Mouse (Mus musculus): ENCODE data around the gene Pxt1. TPM values are rescaled to one million over a fixed set of nuclear protein-coding genes. Genes with fewer than 3 reads are reported as not detected.

The Pxt1 gene
- polyA plus RNA-seq, 1 experiment from 2014 or later: 0.29 TPM

GRCm38 (mm10) chr17:28942101-28942500 is 1.5 kb downstream of the Pxt1 start:
- H3K27ac ChIP-seq (ENCODE audit: low read depth): no peak overlapping the region
- no peak for TF ChIP-seq CTCF (IDR thresholded peaks at IDR 0.05; ENCODE audit: low read depth)
- TF ChIP-seq EP300 (IDR thresholded peaks at IDR 0.05; ENCODE audit: low read depth): no peak
- WGBS (ENCODE audit: insufficient replicate concordance): 74% methylated on average over 10 of the region's 11 CpGs
- H3K4me1 ChIP-seq (ENCODE audit: insufficient read depth): no peaks in the 10 kb centered on the region
- DNase-seq (peak; percentile 55), ATAC-seq (peak; percentile 49; the same call in 1 of the 2 replicates)
- peaks cover 3% of the 10 kb centered on the region; the same call in 1 of the 2 replicates for H3K9me3 ChIP-seq (ENCODE audit: low read length)
- H3K4me2 ChIP-seq (ENCODE audit: low read depth, low read length): peak overlapping the region; percentile 13; the same call in 1 of the 2 replicates
- no peaks in the 10 kb centered on the region for H3K27me3 ChIP-seq (ENCODE audit: insufficient read depth, low read length)
- no peaks in the 10 kb centered on the region for H3K36me3 ChIP-seq (replicated peaks; ENCODE audit: insufficient read depth, low read length)
- H3K4me3 ChIP-seq (ENCODE audit: low read depth, low read length): no peak overlapping the region
- no peak overlapping the region for H3K9ac ChIP-seq (replicated peaks)

GRCm38 (mm10) chr17:28940776-28941555 is 2.7 kb downstream of the Pxt1 start:
- Histone ChIP-seq H3K27me3 (ENCODE audit: insufficient read depth, low read length) (no peaks in the 10 kb centered on the region), H3K9me3 (ENCODE audit: low read length) (no peaks in the 10 kb centered on the region), H3K4me2 (ENCODE audit: low read depth, low read length) (no peak overlapping the region), H3K4me1 (ENCODE audit: insufficient read depth) (peaks cover 7% of the 10 kb centered on the region), H3K27ac (ENCODE audit: low read depth) (no peak overlapping the region), H3K4me3 (ENCODE audit: low read depth, low read length) (no peak overlapping the region), H3K36me3 (replicated peaks; ENCODE audit: insufficient read depth, low read length) (no peaks in the 10 kb centered on the region), H3K9ac (replicated peaks) (no peak overlapping the region)
- ATAC-seq (no peak), DNase-seq (no peak)
- WGBS (ENCODE audit: insufficient replicate concordance): 85% methylated on average over 25 of the region's 25 CpGs
- TF ChIP-seq EP300 (IDR thresholded peaks at IDR 0.05; ENCODE audit: low read depth): no peak
- TF ChIP-seq CTCF (IDR thresholded peaks at IDR 0.05; ENCODE audit: low read depth): no peak

- Histone ChIP-seq H3K36me3 (replicated peaks; ENCODE audit: insufficient read depth, low read length) (no peaks in the 10 kb centered on the region), H3K27me3 (ENCODE audit: insufficient read depth, low read length) (no peaks in the 10 kb centered on the region), H3K9me3 (ENCODE audit: low read length) (no peaks in the 10 kb centered on the region), H3K4me2 (ENCODE audit: low read depth, low read length) (no peak overlapping the region), H3K4me3 (ENCODE audit: low read depth, low read length) (no peak overlapping the region), H3K9ac (replicated peaks) (no peak overlapping the region), H3K4me1 (ENCODE audit: insufficient read depth) (peaks cover 9% of the 10 kb centered on the region), H3K27ac (ENCODE audit: low read depth) (peak overlapping the region; percentile 29; the same call in 1 of the 2 replicates)
- DNase-seq (peak; percentile 81), ATAC-seq (peak; percentile 70)
- TF ChIP-seq CTCF (IDR thresholded peaks at IDR 0.05; ENCODE audit: low read depth): peak; percentile 86
- no peak for TF ChIP-seq EP300 (IDR thresholded peaks at IDR 0.05; ENCODE audit: low read depth)
- 74% methylated on average over 10 of the region's 10 CpGs for WGBS (ENCODE audit: insufficient replicate concordance)
Measured at GRCm38 (mm10) chr17:28936622-28937345, 6.9 kb downstream of the Pxt1 start.

- peak overlapping the region; percentile 29; the same call in 1 of the 2 replicates for H3K27ac ChIP-seq (ENCODE audit: low read depth)
- H3K4me2 ChIP-seq (ENCODE audit: low read depth, low read length): no peak overlapping the region
- no peak overlapping the region for H3K9ac ChIP-seq (replicated peaks)
- no peaks in the 10 kb centered on the region for H3K9me3 ChIP-seq (ENCODE audit: low read length)
- no peaks in the 10 kb centered on the region for H3K27me3 ChIP-seq (ENCODE audit: insufficient read depth, low read length)
- 56% methylated on average over 7 of the region's 7 CpGs for WGBS (ENCODE audit: insufficient replicate concordance)
- no peaks in the 10 kb centered on the region for H3K36me3 ChIP-seq (replicated peaks; ENCODE audit: insufficient read depth, low read length)
- DNase-seq (no peak), ATAC-seq (no peak)
- TF ChIP-seq EP300 (IDR thresholded peaks at IDR 0.05; ENCODE audit: low read depth) (no peak), CTCF (IDR thresholded peaks at IDR 0.05; ENCODE audit: low read depth) (no peak)
- H3K4me3 ChIP-seq (ENCODE audit: low read depth, low read length): no peak overlapping the region
- peaks cover 13% of the 10 kb centered on the region for H3K4me1 ChIP-seq (ENCODE audit: insufficient read depth)
Measured at GRCm38 (mm10) chr17:28936133-28936532, 7.5 kb downstream of the Pxt1 start.

GRCm38 (mm10) chr17:28934120-28934916 is 9.3 kb downstream of the Pxt1 start:
- DNase-seq (no peak), ATAC-seq (no peak)
- Histone ChIP-seq H3K4me1 (ENCODE audit: insufficient read depth) (peaks cover 28% of the 10 kb centered on the region), H3K27ac (ENCODE audit: low read depth) (no peak overlapping the region), H3K36me3 (replicated peaks; ENCODE audit: insufficient read depth, low read length) (no peaks in the 10 kb centered on the region), H3K9me3 (ENCODE audit: low read length) (no peaks in the 10 kb centered on the region), H3K9ac (replicated peaks) (no peak overlapping the region), H3K4me3 (ENCODE audit: low read depth, low read length) (no peak overlapping the region), H3K4me2 (ENCODE audit: low read depth, low read length) (no peak overlapping the region), H3K27me3 (ENCODE audit: insufficient read depth, low read length) (no peaks in the 10 kb centered on the region)
- WGBS (ENCODE audit: insufficient replicate concordance): 74% methylated on average over 19 of the region's 19 CpGs
- TF ChIP-seq EP300 (IDR thresholded peaks at IDR 0.05; ENCODE audit: low read depth): no peak
- no peak for TF ChIP-seq CTCF (IDR thresholded peaks at IDR 0.05; ENCODE audit: low read depth)

Data from liver, postnatal 0 days (tissue).